Mouse (Mus musculus): ENCODE data around the gene Smtn. TPM values are rescaled to one million over a fixed set of nuclear protein-coding genes. Genes with fewer than 3 reads are reported as not detected.

Smtn gene
- polyA plus RNA-seq, 1 experiment, result 22.5 TPM

GRCm38 (mm10) chr11:3527766-3528165, 12.6 kb downstream of the Smtn start:
- no peak for DNase-seq (ENCODE audit: low read depth)

GRCm38 (mm10) chr11:3526979-3527738, 13.3 kb downstream of the Smtn start:
- DNase-seq (ENCODE audit: low read depth), result no peak

- DNase-seq (ENCODE audit: low read depth), result no peak
These were observed 14.2 kb downstream of the Smtn start for GRCm38 (mm10) chr11:3526207-3526606.

GRCm38 (mm10) chr11:3525560-3525959, 14.9 kb downstream of the Smtn start:
- DNase-seq (ENCODE audit: low read depth), result no peak

- no peak for DNase-seq (ENCODE audit: low read depth)
These were observed 16.4 kb downstream of the Smtn start for GRCm38 (mm10) chr11:3523840-3524582.

GRCm38 (mm10) chr11:3522285-3523000, 18.0 kb downstream of the Smtn start:
- DNase-seq (ENCODE audit: low read depth), result no peak

- no peak for DNase-seq (ENCODE audit: low read depth)
These were observed 18.8 kb downstream of the Smtn start for GRCm38 (mm10) chr11:3521339-3522224.

GRCm38 (mm10) chr11:3520919-3521318, 19.5 kb downstream of the Smtn start:
- DNase-seq (ENCODE audit: low read depth), result no peak

- no peak for DNase-seq (ENCODE audit: low read depth)
These were observed 20.5 kb downstream of the Smtn start for GRCm38 (mm10) chr11:3519756-3520398.

GRCm38 (mm10) chr11:3519051-3519726, 21.2 kb downstream of the Smtn start:
- no peak for DNase-seq (ENCODE audit: low read depth)

GRCm38 (mm10) chr11:3517846-3518732, 22.3 kb downstream of the Smtn start:
- no peak for DNase-seq (ENCODE audit: low read depth)

GRCm38 (mm10) chr11:3516859-3517845, 23.3 kb downstream of the Smtn start:
- DNase-seq (ENCODE audit: low read depth), result no peak

- no peak for DNase-seq (ENCODE audit: low read depth)
These were observed 24.3 kb downstream of the Smtn start for GRCm38 (mm10) chr11:3516121-3516520.

- DNase-seq (ENCODE audit: low read depth), result no peak
These were observed 24.8 kb downstream of the Smtn start for GRCm38 (mm10) chr11:3515637-3516036.

- no peak for DNase-seq (ENCODE audit: low read depth)
These were observed 25.2 kb downstream of the Smtn start for GRCm38 (mm10) chr11:3515216-3515615.

GRCm38 (mm10) chr11:3514529-3515054, 25.8 kb downstream of the Smtn start, which contains the start of gene Selenom:
Gene Selenom (plus strand): TSS chr11:3514684.
- no peak for DNase-seq (ENCODE audit: low read depth)

GRCm38 (mm10) chr11:3513291-3513690, 27.1 kb downstream of the Smtn start:
- no peak for DNase-seq (ENCODE audit: low read depth)

- DNase-seq (ENCODE audit: low read depth), result no peak
These were observed 30.1 kb downstream of the Smtn start for GRCm38 (mm10) chr11:3510321-3510720.

Measured in gonadal fat pad, adult 2 months (tissue).